Mouse (Mus musculus) stomach, postnatal 0 days (tissue): ENCODE measurements around the gene Sardh.

ENCODE experiments used
- CTCF ChIP-seq: IDR thresholded peaks from 2 replicates; pipeline ENCODE4 v1.5.1; 2016; ENCODE audit warnings: antibody characterized with exemption, low read depth, mild to moderate bottlenecking, moderate library complexity
- EP300 ChIP-seq: optimal IDR thresholded peaks from 2 replicates; pipeline ENCODE3; 2016; ENCODE audit warnings: antibody characterized with exemption

DNA sequence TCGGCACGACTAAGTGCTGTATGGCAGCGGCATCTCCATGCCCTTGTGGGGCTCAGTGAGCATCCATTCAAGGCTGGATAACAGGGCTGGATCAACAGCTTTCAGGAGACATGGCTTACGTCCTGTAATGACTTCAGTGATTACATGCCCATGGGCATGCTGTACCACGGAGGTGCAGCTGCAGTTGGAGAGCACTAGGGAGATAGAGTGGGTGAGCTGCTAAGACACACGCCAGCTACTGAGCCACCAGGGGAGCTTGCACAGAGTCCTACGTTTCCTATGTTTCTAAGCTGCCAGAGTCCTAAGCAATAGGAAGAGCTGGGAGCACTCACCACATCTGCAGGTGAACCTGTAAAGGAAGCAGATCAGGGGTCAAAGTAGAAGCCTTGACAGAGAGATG lies 30.7 kb upstream of the Sardh start:
- TF ChIP-seq CTCF (no peak), EP300 (no peak)
